10 mouse cellular contexts compared by ENCODE assay signal in genomic region chr9:115604450-115604849, GRCm38 (mm10).
DNase-seq lines count a peak whose midpoint lies in the region; ATAC-seq lines count a peak whose summit lies in the region.
"Had no signal": no experiment of that assay in that cellular context is flagged by ENCODE, and none has a peak within 500 bp of the region (broad histone marks: within the 10 kb centered on the region; RNA-seq: fewer than 3 reads in every experiment).

No protein-coding gene starts in this region.

- DNase-seq in cerebellum, adult 9-11 months: peak; percentile 34
- DNase-seq in frontal cortex, postnatal 14 days (ENCODE audit: low spot score in 2 of 2): peak; percentile 37 to 63
- DNase-seq in left cerebral cortex, adult 8-10 months (ENCODE audit: low spot score in 2 of 2): peak; percentile 19 to 62
- peak; percentile 81 for DNase-seq in retina, postnatal 1 day
- no peak for DNase-seq in gastrocnemius, postnatal 4 days (ENCODE audit: low spot score in 2 of 2)
- DNase-seq in kidney, adult 8-10 months: no peak
- DNase-seq: kidney, postnatal 10 days had no signal

- ATAC-seq in erythroid progenitor cell, adult 5-6 weeks (replicated peaks; ENCODE audit: low FRiP score, poor library complexity, severe bottlenecking): no peak
- no peak for ATAC-seq in kidney, embryonic 16.5 days (ENCODE audit: low FRiP score, low TSS enrichment)

- no peaks in the 10 kb centered on the region for H3K36me3 ChIP-seq in kidney, embryonic 16.5 days (ENCODE audit: insufficient read depth, low read length)

- no peaks in the 10 kb centered on the region for H3K27me3 ChIP-seq in kidney, embryonic 16.5 days (ENCODE audit: insufficient read depth, low read length)

- no peak overlapping the region for H3K9ac ChIP-seq in kidney, embryonic 16.5 days (replicated peaks; ENCODE audit: low read length)

- H3K9me3 ChIP-seq in kidney, embryonic 16.5 days (ENCODE audit: low read length): no peaks in the 10 kb centered on the region

- H3K27ac ChIP-seq in kidney, embryonic 16.5 days (ENCODE audit: low read length): no peak overlapping the region
- H3K27ac ChIP-seq: macrophage had no signal

- peaks cover 4% of the 10 kb centered on the region; the same call in 1 of the 2 replicates for H3K4me1 ChIP-seq in kidney, embryonic 16.5 days (ENCODE audit: insufficient read depth, low read length)

- 81% methylated on average over 3 of the region's 3 CpGs for WGBS in kidney, embryonic 16.5 days

- H3K4me2 ChIP-seq in kidney, embryonic 16.5 days (replicated peaks; ENCODE audit: low read depth, low read length): no peak overlapping the region

- no peak overlapping the region for H3K4me3 ChIP-seq in kidney, embryonic 16.5 days (ENCODE audit: low read length)

Comparison
In these comparisons a context has a peak if more than half of its experiments do, and no peak if none do; other contexts are left out.
1. DNase-seq: peak in cerebellum, adult 9-11 months (single experiment), frontal cortex, postnatal 14 days (2 of 2), left cerebral cortex, adult 8-10 months (2 of 2) and retina, postnatal 1 day (single experiment); none in gastrocnemius, postnatal 4 days (0 of 2) and kidney, adult 8-10 months (0 of 2).